Mouse (Mus musculus): ENCODE results near the gene Calhm3. TPM values are rescaled to one million over a fixed set of nuclear protein-coding genes. Genes with fewer than 3 reads are reported as not detected.
A peak's percentile ranks its signal among the peaks of the same experiment; 100 is the strongest.

The Calhm3 gene
- total RNA-seq, 2 experiments from 2014 or later = not detected

- no peak for DNase-seq (ENCODE audit: low spot score in 2 of 2)
These were observed 34.8 kb downstream of the Calhm3 start for GRCm38 (mm10) chr19:47122802-47123201.

GRCm38 (mm10) chr19:47121054-47121453 is 36.5 kb downstream of the Calhm3 start:
- DNase-seq (ENCODE audit: low spot score in 2 of 2) = peak in 1 of 2 experiments; percentile 44

GRCm38 (mm10) chr19:47118634-47119033 is 38.9 kb downstream of the Calhm3 start:
- peak in 1 of 2 experiments; percentile 47 for DNase-seq (ENCODE audit: low spot score in 2 of 2)

GRCm38 (mm10) chr19:47104641-47105271 is 52.8 kb downstream of the Calhm3 start:
- no peak for DNase-seq (ENCODE audit: low spot score in 2 of 2)

Other genes starting within 250 kb of the Calhm3 start
- gene Ina, start 143.1 kb downstream of the Calhm3 start, total RNA-seq (2021) = 100 to 1,000 TPM; 185 to 190 TPM
- 10 to 100 TPM; 68.8 to 69.3 TPM for gene Nt5c2, start 142.6 kb downstream of the Calhm3 start, total RNA-seq (2021)
- gene Pcgf6, start 106.9 kb downstream of the Calhm3 start, total RNA-seq (2021) = 10 to 100 TPM; 18.9 to 19.4 TPM
- gene Taf5, start 90.0 kb downstream of the Calhm3 start, total RNA-seq (2021) = 1 to 10 TPM; 5.2 to 6.1 TPM
- 100 to 1,000 TPM; 874 to 891 TPM for gene Usmg5, start 67.1 kb downstream of the Calhm3 start, total RNA-seq (2021)
- 10 to 100 TPM; 17.5 to 17.7 TPM for gene Pdcd11, start 67.0 kb downstream of the Calhm3 start, total RNA-seq (2021)
- 1 to 10 TPM; 3.6 to 3.9 TPM for gene Calhm2, start 19.5 kb downstream of the Calhm3 start, total RNA-seq (2021)
- not detected for gene Calhm1, start 13.5 kb downstream of the Calhm3 start, total RNA-seq (2021)
- gene Neurl1a, start 21.1 kb upstream of the Calhm3 start, total RNA-seq (2021) = 100 to 1,000 TPM; 161 to 164 TPM